Mouse (Mus musculus): ENCODE results near the gene Lrmp. TPM values are rescaled to one million over a fixed set of nuclear protein-coding genes. Genes with fewer than 3 reads are reported as not detected.
"Not testable (repeated sequence)": the region's sequence is repeated elsewhere in the genome, so short reads cannot be mapped to it uniquely, and the experiment has no call there.

Lrmp gene
- polyA plus RNA-seq, 1 experiment from 2014 or later = 2.4 TPM

GRCm38 (mm10) chr6:145084343-145085117 lies 30.9 kb upstream of the Lrmp start:
- H3K27ac ChIP-seq = no peak overlapping the region
- H3K4me1 ChIP-seq = no peaks in the 10 kb centered on the region
- H3K4me2 ChIP-seq (replicated peaks) = no peak overlapping the region
- H3K9ac ChIP-seq = no peak overlapping the region
- no peaks in the 10 kb centered on the region for H3K9me3 ChIP-seq
- no peak overlapping the region for H3K4me3 ChIP-seq
- no peaks in the 10 kb centered on the region for H3K36me3 ChIP-seq
- H3K27me3 ChIP-seq (replicated peaks) = no peaks in the 10 kb centered on the region
- WGBS = 88% methylated on average over 8 of the region's 8 CpGs
- ATAC-seq (ENCODE audit: low FRiP score, low read depth) = no peak

GRCm38 (mm10) chr6:145088451-145089113 lies 26.9 kb upstream of the Lrmp start:
- no peak overlapping the region for H3K4me2 ChIP-seq (replicated peaks)
- WGBS = 54% methylated on average over 4 of the region's 4 CpGs
- H3K36me3 ChIP-seq = no peaks in the 10 kb centered on the region
- H3K9ac ChIP-seq = no peak overlapping the region
- H3K27me3 ChIP-seq (replicated peaks) = no peaks in the 10 kb centered on the region
- no peak overlapping the region for H3K4me3 ChIP-seq
- H3K27ac ChIP-seq = no peak overlapping the region
- no peaks in the 10 kb centered on the region for H3K4me1 ChIP-seq
- H3K9me3 ChIP-seq = no peaks in the 10 kb centered on the region
- ATAC-seq (ENCODE audit: low FRiP score, low read depth) = no peak

GRCm38 (mm10) chr6:145089373-145089772 lies 26.1 kb upstream of the Lrmp start:
- no peak overlapping the region for H3K27ac ChIP-seq
- H3K9me3 ChIP-seq = no peaks in the 10 kb centered on the region
- no peaks in the 10 kb centered on the region for H3K36me3 ChIP-seq
- H3K4me1 ChIP-seq = no peaks in the 10 kb centered on the region
- no peak overlapping the region for H3K4me2 ChIP-seq (replicated peaks)
- no peaks in the 10 kb centered on the region for H3K27me3 ChIP-seq (replicated peaks)
- no peak for ATAC-seq (ENCODE audit: low FRiP score, low read depth)
- no peak overlapping the region for H3K4me3 ChIP-seq
- 85% methylated on average over 4 of the region's 4 CpGs for WGBS
- no peak overlapping the region for H3K9ac ChIP-seq

- Histone ChIP-seq H3K27ac (no peak overlapping the region), H3K4me3 (no peak overlapping the region), H3K9ac (no peak overlapping the region), H3K27me3 (replicated peaks) (no peaks in the 10 kb centered on the region), H3K9me3 (no peaks in the 10 kb centered on the region), H3K36me3 (no peaks in the 10 kb centered on the region), H3K4me1 (no peaks in the 10 kb centered on the region), H3K4me2 (replicated peaks) (no peak overlapping the region)
- WGBS = 56% methylated on average over 6 of the region's 6 CpGs
- no peak for ATAC-seq (ENCODE audit: low FRiP score, low read depth)
Measured at GRCm38 (mm10) chr6:145090201-145090863, 25.1 kb upstream of the Lrmp start.

GRCm38 (mm10) chr6:145090928-145091327 lies 24.5 kb upstream of the Lrmp start:
- no peak overlapping the region for H3K4me3 ChIP-seq
- H3K27ac ChIP-seq = no peak overlapping the region
- H3K9me3 ChIP-seq = no peaks in the 10 kb centered on the region
- H3K9ac ChIP-seq = no peak overlapping the region
- no peaks in the 10 kb centered on the region for H3K36me3 ChIP-seq
- ATAC-seq (ENCODE audit: low FRiP score, low read depth) = no peak
- WGBS = 78% methylated on average over 5 of the region's 5 CpGs
- no peaks in the 10 kb centered on the region for H3K4me1 ChIP-seq
- H3K4me2 ChIP-seq (replicated peaks) = no peak overlapping the region
- H3K27me3 ChIP-seq (replicated peaks) = no peaks in the 10 kb centered on the region

- Histone ChIP-seq H3K27me3 (replicated peaks) (no peaks in the 10 kb centered on the region), H3K4me2 (replicated peaks) (no peak overlapping the region), H3K4me1 (no peaks in the 10 kb centered on the region), H3K4me3 (no peak overlapping the region), H3K9ac (no peak overlapping the region), H3K9me3 (no peaks in the 10 kb centered on the region), H3K27ac (no peak overlapping the region), H3K36me3 (no peaks in the 10 kb centered on the region)
- ATAC-seq (ENCODE audit: low FRiP score, low read depth) = no peak
- 77% methylated on average over 7 of the region's 7 CpGs for WGBS
Measured at GRCm38 (mm10) chr6:145091998-145092397, 23.5 kb upstream of the Lrmp start.

GRCm38 (mm10) chr6:145093038-145093622 lies 22.3 kb upstream of the Lrmp start:
- H3K27ac ChIP-seq; H3K9ac ChIP-seq; H3K4me3 ChIP-seq; H3K27me3 ChIP-seq (replicated peaks); H3K4me1 ChIP-seq; H3K9me3 ChIP-seq; H3K4me2 ChIP-seq (replicated peaks); H3K36me3 ChIP-seq; ATAC-seq (ENCODE audit: low FRiP score, low read depth): not testable (repeated sequence)
- 58% methylated on average over 7 of the region's 7 CpGs for WGBS

- H3K36me3 ChIP-seq = no peaks in the 10 kb centered on the region
- H3K9me3 ChIP-seq = no peaks in the 10 kb centered on the region
- no peaks in the 10 kb centered on the region for H3K4me1 ChIP-seq
- no peak overlapping the region for H3K4me2 ChIP-seq (replicated peaks)
- H3K9ac ChIP-seq = no peak overlapping the region
- H3K4me3 ChIP-seq = no peak overlapping the region
- H3K27ac ChIP-seq = no peak overlapping the region
- no peaks in the 10 kb centered on the region for H3K27me3 ChIP-seq (replicated peaks)
- 77% methylated on average over 4 of the region's 4 CpGs for WGBS
- ATAC-seq (ENCODE audit: low FRiP score, low read depth) = no peak
Measured at GRCm38 (mm10) chr6:145094431-145094830, 21.0 kb upstream of the Lrmp start.

GRCm38 (mm10) chr6:145100923-145101322 lies 14.5 kb upstream of the Lrmp start:
- Histone ChIP-seq H3K4me3 (no peak overlapping the region), H3K9ac (no peak overlapping the region), H3K9me3 (no peaks in the 10 kb centered on the region), H3K27ac (no peak overlapping the region), H3K36me3 (no peaks in the 10 kb centered on the region), H3K27me3 (replicated peaks) (no peaks in the 10 kb centered on the region), H3K4me2 (replicated peaks) (no peak overlapping the region), H3K4me1 (no peaks in the 10 kb centered on the region)
- 70% methylated on average over 9 of the region's 9 CpGs for WGBS
- ATAC-seq (ENCODE audit: low FRiP score, low read depth) = no peak

- H3K9me3 ChIP-seq = no peaks in the 10 kb centered on the region
- H3K9ac ChIP-seq = no peak overlapping the region
- H3K27me3 ChIP-seq (replicated peaks) = no peaks in the 10 kb centered on the region
- no peak overlapping the region for H3K4me3 ChIP-seq
- H3K27ac ChIP-seq = no peak overlapping the region
- no peaks in the 10 kb centered on the region for H3K4me1 ChIP-seq
- no peak for ATAC-seq (ENCODE audit: low FRiP score, low read depth)
- no peaks in the 10 kb centered on the region for H3K36me3 ChIP-seq
- H3K4me2 ChIP-seq (replicated peaks) = no peak overlapping the region
- 78% methylated on average over 10 of the region's 10 CpGs for whole genome bisulfite sequencing
Measured at GRCm38 (mm10) chr6:145104241-145104939, 11.1 kb upstream of the Lrmp start.

GRCm38 (mm10) chr6:145105439-145105838 lies 10.0 kb upstream of the Lrmp start:
- WGBS = 91% methylated on average over 10 of the region's 10 CpGs

More at GRCm38 (mm10) chr6:145105439-145105838, 10.0 kb upstream of the Lrmp start:
- Histone ChIP-seq H3K4me3 (no peak overlapping the region), H3K9me3 (0 out of 2 replicates have a peak, but pooled peaks cover 3% of the 10 kb centered on the region), H3K27me3 (replicated peaks) (no peaks in the 10 kb centered on the region), H3K27ac (no peak overlapping the region), H3K9ac (no peak overlapping the region), H3K4me1 (no peaks in the 10 kb centered on the region), H3K36me3 (no peaks in the 10 kb centered on the region), H3K4me2 (replicated peaks) (no peak overlapping the region)
- ATAC-seq (ENCODE audit: low FRiP score, low read depth) = no peak
